Mouse (Mus musculus): ENCODE results near the gene Gm49321.

Gm49321 gene

DNA sequence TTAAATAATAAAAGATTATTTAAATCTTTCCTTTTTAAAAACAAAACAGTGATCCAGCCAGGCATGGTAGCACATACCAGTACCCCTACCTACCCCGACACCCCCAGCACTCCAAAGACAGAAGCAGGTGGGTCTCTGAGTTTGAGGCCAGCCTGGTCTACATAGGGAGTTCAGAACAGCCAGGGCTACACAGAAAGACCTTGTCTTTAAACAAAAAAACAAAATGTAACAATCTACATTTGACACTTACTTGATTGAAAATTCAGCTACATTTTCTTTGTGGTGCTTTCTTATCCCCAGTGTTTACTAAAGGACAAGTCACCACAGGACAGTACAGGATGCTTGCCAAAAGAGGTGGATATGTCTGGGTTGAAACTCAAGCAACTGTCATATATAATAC is at the start of gene Gm49321:
Gm49321 (plus strand) TSS at position 301 of the 400 bp plus-strand sequence.
- no peak for DNase-seq (ENCODE audit: low read depth, low spot score)
- no peaks in the 10 kb centered on the region for H3K27me3 ChIP-seq (ENCODE audit: control insufficient read depth, insufficient read depth, low read length, poor library complexity, severe bottlenecking)
- peaks cover 10% of the 10 kb centered on the region for H3K36me3 ChIP-seq (ENCODE audit: control insufficient read depth, insufficient read depth, low read length, poor library complexity, severe bottlenecking)

DNA sequence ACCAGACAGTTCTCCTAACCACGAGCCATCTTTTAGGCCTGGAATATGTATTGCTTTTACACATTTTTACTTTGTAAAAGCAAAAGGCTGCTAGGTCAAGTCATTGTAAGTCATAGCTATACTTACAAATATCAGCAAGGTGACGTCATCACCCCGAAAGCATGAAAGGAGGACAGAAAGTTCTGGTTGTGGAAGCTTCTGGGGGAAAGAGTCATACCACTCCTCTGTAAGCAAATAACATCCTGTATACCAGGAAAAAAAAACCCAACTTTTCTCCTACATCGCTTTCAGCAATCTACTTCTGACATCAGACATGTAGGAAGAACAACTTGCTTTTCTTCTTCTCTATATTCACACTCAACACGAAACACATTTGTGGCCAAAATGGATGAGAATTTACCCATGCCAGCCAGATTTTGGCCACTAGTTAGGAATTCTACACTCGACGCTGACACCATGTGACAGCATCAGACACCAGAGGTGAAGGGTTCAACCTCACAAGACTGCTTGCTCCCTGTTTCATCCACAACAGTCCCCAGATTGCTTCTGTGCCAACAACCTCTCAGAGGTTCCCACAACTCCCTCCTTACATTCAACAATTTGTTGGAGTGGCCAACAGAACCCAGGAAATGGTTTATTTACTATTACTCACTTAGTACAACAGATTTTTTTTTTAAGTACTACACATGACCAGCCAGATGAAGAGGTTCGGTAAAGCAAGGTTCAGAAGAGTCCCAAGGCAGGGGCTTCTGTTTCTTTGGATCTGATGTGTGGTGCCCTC is 49.3 kb upstream of the Gm49321 start:
- H3K36me3 ChIP-seq (ENCODE audit: control insufficient read depth, insufficient read depth, low read length, poor library complexity, severe bottlenecking), result no peaks in the 10 kb centered on the region
- no peak for DNase-seq (ENCODE audit: low read depth, low spot score)
- peaks cover under 1% of the 10 kb centered on the region; the same call in 1 of the 2 replicates for H3K27me3 ChIP-seq (ENCODE audit: control insufficient read depth, insufficient read depth, low read length, poor library complexity, severe bottlenecking)

DNA sequence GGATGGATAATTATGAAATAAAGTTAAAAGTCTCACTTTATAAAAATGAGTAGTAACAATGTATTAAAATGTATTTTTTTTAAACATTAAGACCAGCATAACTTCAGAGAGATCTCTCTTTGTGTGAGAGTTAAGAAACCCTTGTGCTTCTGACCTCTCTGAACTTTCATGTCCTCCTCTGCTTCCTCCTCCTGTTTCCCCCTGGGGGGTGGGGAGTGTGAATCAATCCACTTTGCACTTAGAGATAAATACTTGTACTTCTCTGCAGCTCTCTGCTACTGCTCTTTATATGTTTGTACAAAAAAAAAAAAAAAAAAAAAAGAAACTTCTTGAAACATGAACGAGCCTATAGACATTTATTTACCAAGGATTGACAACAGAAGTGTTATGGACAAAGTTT is 47.9 kb upstream of the Gm49321 start:
- no peaks in the 10 kb centered on the region for H3K36me3 ChIP-seq (ENCODE audit: control insufficient read depth, insufficient read depth, low read length, poor library complexity, severe bottlenecking)
- H3K27me3 ChIP-seq (ENCODE audit: control insufficient read depth, insufficient read depth, low read length, poor library complexity, severe bottlenecking), result peaks cover 1% of the 10 kb centered on the region; the same call in 1 of the 2 replicates
- DNase-seq (ENCODE audit: low read depth, low spot score), result no peak

DNA sequence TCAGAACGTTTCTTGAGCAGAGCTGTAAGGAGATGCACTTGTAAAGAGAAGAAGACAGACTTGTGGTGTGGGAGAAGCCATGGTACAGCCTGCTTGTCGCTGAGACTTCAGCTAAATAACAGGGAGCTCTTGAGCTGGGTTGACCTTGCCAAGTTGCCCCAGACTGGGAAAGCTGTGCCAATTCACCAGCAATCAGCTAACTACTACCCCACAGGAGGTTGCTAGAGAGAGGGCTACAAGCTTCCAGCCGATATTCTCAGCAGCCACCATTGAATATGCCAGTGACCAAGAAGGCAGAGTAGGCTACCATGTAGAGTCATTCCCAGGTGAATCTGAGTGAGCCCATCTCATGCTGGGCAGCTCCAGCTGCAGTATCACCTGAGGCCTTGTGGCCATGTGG is 47.4 kb upstream of the Gm49321 start:
- DNase-seq (ENCODE audit: low read depth, low spot score), result no peak
- Histone ChIP-seq H3K27me3 (ENCODE audit: control insufficient read depth, insufficient read depth, low read length, poor library complexity, severe bottlenecking) (peaks cover 1% of the 10 kb centered on the region; the same call in 1 of the 2 replicates), H3K36me3 (ENCODE audit: control insufficient read depth, insufficient read depth, low read length, poor library complexity, severe bottlenecking) (no peaks in the 10 kb centered on the region)

DNA sequence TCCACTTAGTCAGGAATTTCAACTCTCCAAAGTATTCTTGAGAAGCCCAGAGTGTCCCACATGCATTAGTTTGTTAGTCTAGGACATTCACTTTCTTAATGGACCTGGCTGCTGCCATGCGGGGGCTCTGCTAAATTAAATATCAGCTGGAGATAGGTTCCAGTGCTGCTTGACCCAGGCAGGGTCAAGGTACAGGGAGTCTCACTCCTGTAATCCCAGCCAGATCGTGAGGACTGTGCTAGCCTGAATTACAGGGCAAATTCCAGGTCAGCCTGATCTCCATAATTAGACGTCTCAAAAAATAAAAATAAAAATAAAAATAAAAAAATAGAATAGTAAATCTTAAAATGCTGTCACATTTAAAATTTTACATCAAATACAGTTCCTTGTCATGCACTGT is 44.8 kb upstream of the Gm49321 start:
- no peak for DNase-seq (ENCODE audit: low read depth, low spot score)
- Histone ChIP-seq H3K36me3 (ENCODE audit: control insufficient read depth, insufficient read depth, low read length, poor library complexity, severe bottlenecking) (no peaks in the 10 kb centered on the region), H3K27me3 (ENCODE audit: control insufficient read depth, insufficient read depth, low read length, poor library complexity, severe bottlenecking) (peaks cover 1% of the 10 kb centered on the region; the same call in 1 of the 2 replicates)

DNA sequence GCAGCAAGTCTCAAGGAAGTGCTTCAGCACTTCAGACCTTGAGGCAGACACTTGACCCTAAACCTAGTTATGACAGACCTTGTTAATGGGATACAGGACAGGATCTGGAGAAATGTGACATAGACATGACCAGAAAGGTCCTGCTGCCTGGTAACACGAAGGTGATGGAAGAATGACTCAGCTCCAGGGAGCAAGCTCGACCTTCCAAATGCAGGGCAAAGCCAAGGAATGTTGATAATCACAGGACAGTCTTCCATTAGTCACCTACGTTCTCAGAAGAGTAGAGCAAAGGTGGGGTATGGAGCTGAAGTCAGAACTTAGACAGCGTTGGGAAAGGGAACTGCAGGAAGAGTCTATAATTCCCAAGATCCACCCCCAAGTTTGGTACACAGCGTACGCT is 42.6 kb upstream of the Gm49321 start:
- Histone ChIP-seq H3K36me3 (ENCODE audit: control insufficient read depth, insufficient read depth, low read length, poor library complexity, severe bottlenecking) (no peaks in the 10 kb centered on the region), H3K27me3 (ENCODE audit: control insufficient read depth, insufficient read depth, low read length, poor library complexity, severe bottlenecking) (peaks cover 1% of the 10 kb centered on the region; the same call in 1 of the 2 replicates)
- no peak for DNase-seq (ENCODE audit: low read depth, low spot score)

DNA sequence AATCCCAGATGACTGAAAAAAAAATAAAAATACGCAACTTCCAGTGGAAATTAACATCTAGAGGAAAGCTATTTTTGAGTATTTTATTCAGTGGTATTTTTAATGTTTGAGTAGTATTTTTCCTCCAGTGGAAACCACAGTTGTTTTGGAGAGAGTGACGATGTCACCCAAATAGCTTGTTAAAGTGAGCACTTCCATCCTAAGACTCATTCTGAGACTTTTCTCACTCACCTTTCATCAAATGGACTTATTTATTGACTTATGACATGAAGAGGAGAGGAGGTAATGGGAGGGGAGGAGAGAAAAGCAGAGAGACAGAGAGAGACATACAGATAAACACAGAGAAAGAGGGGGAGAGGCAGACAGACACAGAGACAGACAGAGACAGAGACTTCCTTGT is 41.8 kb upstream of the Gm49321 start:
- Histone ChIP-seq H3K27me3 (ENCODE audit: control insufficient read depth, insufficient read depth, low read length, poor library complexity, severe bottlenecking) (peaks cover 1% of the 10 kb centered on the region; the same call in 1 of the 2 replicates), H3K36me3 (ENCODE audit: control insufficient read depth, insufficient read depth, low read length, poor library complexity, severe bottlenecking) (no peaks in the 10 kb centered on the region)
- no peak for DNase-seq (ENCODE audit: low read depth, low spot score)

GRCm38 (mm10) chr12:73896471-73896870 is 41.0 kb upstream of the Gm49321 start:
- DNase-seq (ENCODE audit: low read depth, low spot score), result no peak
- Histone ChIP-seq H3K27me3 (ENCODE audit: control insufficient read depth, insufficient read depth, low read length, poor library complexity, severe bottlenecking) (peaks cover 1% of the 10 kb centered on the region; the same call in 1 of the 2 replicates), H3K36me3 (ENCODE audit: control insufficient read depth, insufficient read depth, low read length, poor library complexity, severe bottlenecking) (no peaks in the 10 kb centered on the region)

GRCm38 (mm10) chr12:73898281-73898680 is 39.2 kb upstream of the Gm49321 start:
- DNase-seq (ENCODE audit: low read depth, low spot score), result no peak
- no peaks in the 10 kb centered on the region for H3K27me3 ChIP-seq (ENCODE audit: control insufficient read depth, insufficient read depth, low read length, poor library complexity, severe bottlenecking)
- H3K36me3 ChIP-seq (ENCODE audit: control insufficient read depth, insufficient read depth, low read length, poor library complexity, severe bottlenecking), result no peaks in the 10 kb centered on the region

DNA sequence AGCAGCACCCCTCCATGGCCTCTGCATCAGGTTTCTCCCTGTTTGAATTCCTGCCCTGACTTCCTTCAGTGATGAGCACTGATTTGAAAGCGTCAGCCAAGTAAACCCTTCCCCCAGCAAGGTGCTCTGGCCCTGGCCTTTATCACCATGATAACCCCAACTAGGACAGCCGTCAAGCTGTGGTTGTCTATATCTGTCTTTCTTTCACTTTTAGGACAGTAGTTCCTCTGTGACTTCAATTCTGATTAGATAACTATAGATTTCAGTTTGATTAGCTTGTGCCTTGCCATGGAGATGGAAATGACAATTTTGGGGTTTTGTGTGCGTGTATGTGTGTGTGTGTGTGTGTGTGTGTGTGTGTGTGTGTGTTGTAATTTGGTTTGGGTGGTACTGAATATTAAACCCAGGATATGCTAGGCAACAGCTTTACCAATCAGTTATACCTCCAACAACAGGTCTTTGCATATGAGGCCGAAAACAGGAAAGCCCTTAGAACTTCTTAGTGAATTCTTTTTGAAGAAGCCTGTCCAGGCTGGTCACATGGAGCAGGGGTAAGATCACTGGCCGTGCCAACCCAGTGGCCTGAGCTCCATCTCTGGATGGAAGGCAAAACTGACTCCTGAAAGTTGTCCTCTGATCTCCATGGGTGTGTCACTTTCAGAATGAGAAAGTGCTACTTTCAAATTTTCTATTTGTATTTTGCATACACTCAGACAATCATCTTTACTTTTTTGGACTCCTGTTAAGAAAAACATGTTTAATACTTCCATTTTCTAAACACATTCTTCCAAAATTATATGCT is 33.1 kb upstream of the Gm49321 start:
- no peak for DNase-seq (ENCODE audit: low read depth, low spot score)
- Histone ChIP-seq H3K27me3 (ENCODE audit: control insufficient read depth, insufficient read depth, low read length, poor library complexity, severe bottlenecking) (no peaks in the 10 kb centered on the region), H3K36me3 (ENCODE audit: control insufficient read depth, insufficient read depth, low read length, poor library complexity, severe bottlenecking) (no peaks in the 10 kb centered on the region)

- DNase-seq (ENCODE audit: low read depth, low spot score), result no peak
- Histone ChIP-seq H3K36me3 (ENCODE audit: control insufficient read depth, insufficient read depth, low read length, poor library complexity, severe bottlenecking) (no peaks in the 10 kb centered on the region), H3K27me3 (ENCODE audit: control insufficient read depth, insufficient read depth, low read length, poor library complexity, severe bottlenecking) (no peaks in the 10 kb centered on the region)
Observed at GRCm38 (mm10) chr12:73905041-73905440, 32.4 kb upstream of the Gm49321 start.

DNA sequence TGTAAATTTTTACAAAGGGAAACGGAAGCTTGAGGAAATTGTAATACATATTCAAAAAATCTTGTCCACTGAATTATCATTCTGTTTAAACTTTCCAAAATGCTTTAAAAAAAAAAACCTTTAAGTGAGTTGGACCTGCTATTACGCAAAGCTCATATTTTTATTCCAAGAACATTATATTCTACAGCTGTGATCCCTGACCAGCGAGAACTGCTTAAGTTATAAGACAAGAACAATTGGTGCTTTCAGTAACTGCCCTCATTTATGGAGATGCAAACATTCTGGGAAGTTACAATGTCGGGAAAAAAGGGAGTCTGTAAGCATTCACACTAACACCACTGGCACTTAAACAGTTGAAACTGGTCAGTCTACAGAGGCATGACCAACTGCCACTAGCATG is 31.9 kb upstream of the Gm49321 start:
- no peaks in the 10 kb centered on the region for H3K27me3 ChIP-seq (ENCODE audit: control insufficient read depth, insufficient read depth, low read length, poor library complexity, severe bottlenecking)
- H3K36me3 ChIP-seq (ENCODE audit: control insufficient read depth, insufficient read depth, low read length, poor library complexity, severe bottlenecking), result no peaks in the 10 kb centered on the region
- no peak for DNase-seq (ENCODE audit: low read depth, low spot score)

GRCm38 (mm10) chr12:73907079-73907672 is 30.3 kb upstream of the Gm49321 start:
- Histone ChIP-seq H3K36me3 (ENCODE audit: control insufficient read depth, insufficient read depth, low read length, poor library complexity, severe bottlenecking) (no peaks in the 10 kb centered on the region), H3K27me3 (ENCODE audit: control insufficient read depth, insufficient read depth, low read length, poor library complexity, severe bottlenecking) (no peaks in the 10 kb centered on the region)
- no peak for DNase-seq (ENCODE audit: low read depth, low spot score)

GRCm38 (mm10) chr12:73907673-73908150 is 29.7 kb upstream of the Gm49321 start:
- Histone ChIP-seq H3K36me3 (ENCODE audit: control insufficient read depth, insufficient read depth, low read length, poor library complexity, severe bottlenecking) (no peaks in the 10 kb centered on the region), H3K27me3 (ENCODE audit: control insufficient read depth, insufficient read depth, low read length, poor library complexity, severe bottlenecking) (no peaks in the 10 kb centered on the region)
- peak; percentile 98 for DNase-seq (ENCODE audit: low read depth, low spot score)

Measured in splenic B cell, adult 2 months (primary cell).